Mouse (Mus musculus): ENCODE measurements at regions not wholly inside any gene's neighbourhood (a gene's known extent, or its start where the extent isn't known, plus 50 kb on each side); places are given as distances from the start of the nearest gene placed in this dataset.

GRCm38 (mm10) chr13:30484527-30485185, 60.5 kb downstream of the Uqcrfs1 start:
- peak; percentile 35 for DNase-seq (ENCODE audit: low read depth, low spot score)

DNA sequence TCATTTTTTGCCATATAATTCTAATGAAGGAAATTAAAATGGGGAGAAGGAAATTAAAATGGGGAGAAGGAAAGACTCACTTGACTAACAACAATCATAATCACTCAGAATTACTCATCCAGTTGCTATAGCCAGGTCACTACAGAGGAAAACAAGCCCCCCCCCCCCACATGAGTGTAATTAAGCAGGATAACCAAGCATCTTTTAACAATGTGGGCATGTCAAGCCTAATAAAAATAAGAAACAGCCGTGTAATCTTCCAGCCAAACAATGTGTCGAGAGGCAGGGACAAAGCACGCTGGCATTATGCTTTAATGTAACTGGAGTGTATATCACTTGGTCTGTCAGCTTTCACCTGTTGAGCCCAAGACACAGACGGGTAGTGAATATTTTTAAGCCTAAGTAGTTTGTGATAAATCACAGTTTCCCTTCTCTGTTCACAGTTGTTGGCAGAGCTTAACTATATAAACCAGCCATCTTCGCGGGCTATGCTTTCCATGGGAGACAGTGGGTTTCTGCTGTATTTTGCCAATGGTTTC, 66.0 kb downstream of the Uqcrfs1 start:
- no peak for DNase-seq (ENCODE audit: low read depth, low spot score)

GRCm38 (mm10) chr13:30478556-30478955, 66.6 kb downstream of the Uqcrfs1 start:
- no peak for DNase-seq (ENCODE audit: low read depth, low spot score)

GRCm38 (mm10) chr13:30471300-30471699, 73.9 kb downstream of the Uqcrfs1 start:
- no peak for DNase-seq (ENCODE audit: low read depth, low spot score)

DNA sequence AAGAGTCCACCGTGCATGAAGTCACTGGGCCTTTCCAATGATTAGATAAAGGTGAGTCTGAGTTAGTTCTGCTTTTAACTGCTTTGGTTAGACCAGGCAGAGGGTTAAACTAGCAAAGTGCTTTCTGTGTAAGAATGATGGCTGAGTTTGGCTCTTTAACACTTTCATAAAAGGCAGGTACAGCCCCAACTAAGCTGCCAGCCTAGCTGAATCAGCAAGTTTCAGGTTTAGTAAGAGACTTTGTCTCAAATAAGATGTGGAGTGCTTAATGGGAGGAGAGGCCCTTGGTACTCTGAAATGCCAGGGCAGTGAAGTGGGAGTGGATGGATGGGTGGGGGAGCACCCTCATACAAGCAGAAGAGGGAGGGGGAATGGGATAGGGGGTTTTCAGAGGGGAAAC, 78.1 kb downstream of the Uqcrfs1 start:
- no peak for DNase-seq (ENCODE audit: low read depth, low spot score)

DNA sequence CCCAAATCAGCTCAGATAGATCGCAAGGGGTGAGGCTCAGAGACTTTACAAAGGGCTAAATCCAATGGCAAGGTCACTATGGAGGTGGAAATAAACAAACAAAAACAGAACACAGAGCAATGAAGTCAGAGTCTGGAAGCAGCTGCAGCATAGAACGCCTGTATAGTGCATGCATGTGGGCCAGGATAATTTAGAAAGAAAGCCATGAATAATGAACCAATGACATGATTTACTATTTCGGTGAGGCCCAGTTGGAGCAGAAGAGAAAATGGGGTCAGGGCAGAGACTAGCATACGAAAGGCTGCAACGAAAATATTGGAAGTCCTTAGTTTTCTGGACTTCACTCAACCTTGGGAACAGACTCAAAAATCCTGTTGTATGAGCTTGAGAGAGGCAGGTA, 79.7 kb downstream of the Uqcrfs1 start:
- DNase-seq (ENCODE audit: low read depth, low spot score), result no peak

GRCm38 (mm10) chr13:30455278-30455681, 89.9 kb downstream of the Uqcrfs1 start:
- no peak for DNase-seq (ENCODE audit: low read depth, low spot score)

GRCm38 (mm10) chr13:30452126-30452525, 93.0 kb downstream of the Uqcrfs1 start:
- DNase-seq (ENCODE audit: low read depth, low spot score), result no peak

DNA sequence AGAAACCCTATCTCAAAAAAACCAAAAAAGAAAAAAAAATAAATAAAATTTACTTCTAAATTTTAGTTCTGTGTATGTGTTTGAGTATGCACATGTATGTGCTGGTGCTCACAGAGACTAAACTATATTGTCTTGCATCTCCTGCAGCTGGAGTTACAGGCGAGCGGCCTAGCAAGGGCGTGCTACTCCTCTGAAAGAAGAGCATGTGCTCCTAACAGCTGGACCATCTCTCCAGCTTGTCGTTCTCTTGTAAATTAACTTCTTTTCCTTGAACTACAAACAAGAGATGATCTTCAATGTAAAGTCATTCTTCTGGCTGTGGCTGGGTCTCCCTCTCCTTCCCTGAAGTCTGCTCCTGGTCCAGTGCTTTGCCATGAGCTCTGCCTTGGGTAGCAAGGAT, 96.3 kb downstream of the Uqcrfs1 start:
- no peak for DNase-seq (ENCODE audit: low read depth, low spot score)
